Mouse (Mus musculus) kidney, embryonic 16.5 days (tissue): Measurements from ENCODE around the gene Ikzf3. TPM values are rescaled to one million over a fixed set of nuclear protein-coding genes. Genes with fewer than 3 reads are reported as not detected.

Experiments used
- ATAC-seq: fragments of 200-750 bp; cut with Nextera tagmentation; 2 replicates; pipeline ENCODE4 v1.8.0; 2017; ENCODE audit warnings: moderate TSS enrichment; ENCODE audit not compliant: low FRiP score, low TSS enrichment
- H3K27ac ChIP-seq: fragments of 300-500 bp; sonication (generic); 2 replicates; pipeline ENCODE4 v1.5.1; 2014; ENCODE audit warnings: low read length
- H3K27me3 ChIP-seq: fragments of 300-500 bp; sonication (generic); 2 replicates; pipeline ENCODE4 v1.6.1; 2014; ENCODE audit warnings: low read length, control low read depth, mixed read lengths; ENCODE audit not compliant: insufficient read depth
- H3K36me3 ChIP-seq: fragments of 300-500 bp; sonication (generic); 2 replicates; pipeline ENCODE4 v1.6.1; 2014; ENCODE audit warnings: low read length, control low read depth, mixed read lengths; ENCODE audit not compliant: insufficient read depth
- H3K4me1 ChIP-seq: fragments of 300-500 bp; sonication (generic); 2 replicates; pipeline ENCODE4 v1.6.1; 2014; ENCODE audit warnings: low read length, control low read depth, mixed read lengths; ENCODE audit not compliant: insufficient read depth
- H3K4me2 ChIP-seq: fragments of 300-500 bp; sonication (generic); replicated peaks from 2 replicates; pipeline ENCODE4 v1.6.1; 2014; ENCODE audit warnings: low read depth, low read length
- H3K4me3 ChIP-seq: fragments of 300-500 bp; sonication (generic); 2 replicates; pipeline ENCODE4 v1.5.1; 2014; ENCODE audit warnings: mild to moderate bottlenecking, low read length
- H3K9ac ChIP-seq: fragments of 300-500 bp; sonication (generic); replicated peaks from 2 replicates; pipeline ENCODE4 v1.6.1; 2014; ENCODE audit warnings: low read length
- H3K9me3 ChIP-seq: fragments of 300-500 bp; sonication (generic); 2 replicates; pipeline ENCODE4 v1.6.1; 2016; ENCODE audit warnings: low read length, control low read depth
- WGBS: fragments of 180-500 bp; shearing (Covaris S2); extraction: QIAGEN DNeasy Blood & Tissue Kit; methylation state at CpG from one replicate; pipeline ENCODE4 v1.1.7; 2014; 5-methylcytosine and 5-hydroxymethylcytosine counted together
- polyA plus RNA-seq: library from polyadenylated mRNA; unstranded; fragments of >200 nt; fragmentation: Nextera tagmentation; extraction: Ambion mirVana; gene quantifications from 2 replicates; pipeline ENCODE4 v1.2.1, GENCODE M21; 2015

The Ikzf3 gene
- polyA plus RNA-seq, 1 experiment from 2014 or later, result 0.44 TPM

- peak overlapping the region; percentile 94 for H3K9ac ChIP-seq
- WGBS, result under 1% methylated on average over 22 of the region's 22 CpGs
- no peaks in the 10 kb centered on the region for H3K9me3 ChIP-seq
- peak overlapping the region; percentile 73 for H3K27ac ChIP-seq
- H3K36me3 ChIP-seq, result peaks cover 20% of the 10 kb centered on the region
- no peaks in the 10 kb centered on the region for H3K27me3 ChIP-seq
- H3K4me1 ChIP-seq, result peaks cover 40% of the 10 kb centered on the region
- H3K4me2 ChIP-seq, result peak overlapping the region; percentile 88
- peak; percentile 25; the same call in 1 of the 2 replicates for ATAC-seq
- H3K4me3 ChIP-seq, result peak overlapping the region; percentile 92
Measured at GRCm38 (mm10) chr11:98586087-98586891, 40.5 kb upstream of the Ikzf3 start.

GRCm38 (mm10) chr11:98584629-98585177 is 38.9 kb upstream of the Ikzf3 start:
- Histone ChIP-seq H3K9ac (no peak overlapping the region), H3K4me3 (no peak overlapping the region), H3K27me3 (no peaks in the 10 kb centered on the region), H3K4me1 (peaks cover 37% of the 10 kb centered on the region), H3K4me2 (no peak overlapping the region), H3K27ac (no peak overlapping the region), H3K9me3 (no peaks in the 10 kb centered on the region), H3K36me3 (peaks cover 20% of the 10 kb centered on the region)
- 90% methylated on average over 6 of the region's 6 CpGs for WGBS
- ATAC-seq, result no peak

GRCm38 (mm10) chr11:98584146-98584545 is 38.3 kb upstream of the Ikzf3 start:
- no peaks in the 10 kb centered on the region for H3K9me3 ChIP-seq
- H3K4me1 ChIP-seq, result peaks cover 37% of the 10 kb centered on the region
- H3K36me3 ChIP-seq, result peaks cover 20% of the 10 kb centered on the region
- no peak overlapping the region for H3K27ac ChIP-seq
- no peak overlapping the region for H3K4me2 ChIP-seq
- no peak overlapping the region for H3K4me3 ChIP-seq
- 28% methylated on average over 1 of the region's 1 CpGs for WGBS
- no peaks in the 10 kb centered on the region for H3K27me3 ChIP-seq
- ATAC-seq, result no peak
- no peak overlapping the region for H3K9ac ChIP-seq

GRCm38 (mm10) chr11:98583571-98583970 is 37.7 kb upstream of the Ikzf3 start:
- no peak for ATAC-seq
- Histone ChIP-seq H3K27ac (no peak overlapping the region), H3K4me1 (peaks cover 32% of the 10 kb centered on the region), H3K4me2 (no peak overlapping the region), H3K4me3 (no peak overlapping the region), H3K9me3 (no peaks in the 10 kb centered on the region), H3K36me3 (peaks cover 20% of the 10 kb centered on the region), H3K27me3 (no peaks in the 10 kb centered on the region), H3K9ac (no peak overlapping the region)
- WGBS, result 33% methylated on average over 3 of the region's 3 CpGs

- no peak for ATAC-seq
- H3K27ac ChIP-seq, result no peak overlapping the region
- no peaks in the 10 kb centered on the region for H3K27me3 ChIP-seq
- peaks cover 28% of the 10 kb centered on the region for H3K4me1 ChIP-seq
- WGBS, result 91% methylated on average over 3 of the region's 3 CpGs
- H3K9me3 ChIP-seq, result no peaks in the 10 kb centered on the region
- H3K36me3 ChIP-seq, result peaks cover 20% of the 10 kb centered on the region
- no peak overlapping the region for H3K9ac ChIP-seq
- H3K4me3 ChIP-seq, result no peak overlapping the region
- no peak overlapping the region for H3K4me2 ChIP-seq
Measured at GRCm38 (mm10) chr11:98583265-98583552, 37.4 kb upstream of the Ikzf3 start.

GRCm38 (mm10) chr11:98582551-98583264 is 36.9 kb upstream of the Ikzf3 start:
- Histone ChIP-seq H3K4me2 (no peak overlapping the region), H3K9ac (no peak overlapping the region)
- no peak for ATAC-seq

GRCm38 (mm10) chr11:98582030-98582388 is 36.2 kb upstream of the Ikzf3 start:
- H3K9ac ChIP-seq, result no peak overlapping the region
- H3K4me1 ChIP-seq, result peaks cover 18% of the 10 kb centered on the region
- H3K36me3 ChIP-seq, result peaks cover 20% of the 10 kb centered on the region
- H3K27ac ChIP-seq, result no peak overlapping the region
- H3K27me3 ChIP-seq, result no peaks in the 10 kb centered on the region
- no peak overlapping the region for H3K4me3 ChIP-seq
- no peak overlapping the region for H3K4me2 ChIP-seq
- 90% methylated on average over 8 of the region's 8 CpGs for WGBS
- no peak for ATAC-seq
- H3K9me3 ChIP-seq, result no peaks in the 10 kb centered on the region

More at GRCm38 (mm10) chr11:98582551-98583264, 36.9 kb upstream of the Ikzf3 start:
- no peak overlapping the region for H3K4me3 ChIP-seq
- H3K9me3 ChIP-seq, result no peaks in the 10 kb centered on the region
- no peak overlapping the region for H3K27ac ChIP-seq
- 89% methylated on average over 12 of the region's 12 CpGs for WGBS
- H3K27me3 ChIP-seq, result no peaks in the 10 kb centered on the region
- peaks cover 23% of the 10 kb centered on the region for H3K4me1 ChIP-seq
- H3K36me3 ChIP-seq, result peaks cover 20% of the 10 kb centered on the region

GRCm38 (mm10) chr11:98581286-98582029 is 35.6 kb upstream of the Ikzf3 start:
- WGBS, result 70% methylated on average over 17 of the region's 17 CpGs
- no peak overlapping the region for H3K4me2 ChIP-seq
- no peak overlapping the region for H3K27ac ChIP-seq

GRCm38 (mm10) chr11:98580301-98581121 is 34.7 kb upstream of the Ikzf3 start:
- Histone ChIP-seq H3K9ac (no peak overlapping the region), H3K27me3 (no peaks in the 10 kb centered on the region), H3K9me3 (no peaks in the 10 kb centered on the region), H3K27ac (no peak overlapping the region), H3K36me3 (peaks cover 20% of the 10 kb centered on the region), H3K4me1 (peaks cover 8% of the 10 kb centered on the region), H3K4me3 (no peak overlapping the region), H3K4me2 (no peak overlapping the region)
- ATAC-seq, result no peak
- WGBS, result 77% methylated on average over 16 of the region's 16 CpGs

More at GRCm38 (mm10) chr11:98581286-98582029, 35.6 kb upstream of the Ikzf3 start:
- no peak for ATAC-seq
- H3K9ac ChIP-seq, result no peak overlapping the region
- no peaks in the 10 kb centered on the region for H3K9me3 ChIP-seq
- H3K4me3 ChIP-seq, result no peak overlapping the region
- H3K27me3 ChIP-seq, result no peaks in the 10 kb centered on the region
- peaks cover 17% of the 10 kb centered on the region for H3K4me1 ChIP-seq
- peaks cover 20% of the 10 kb centered on the region for H3K36me3 ChIP-seq
